Mouse (Mus musculus) neural tube, embryonic 13.5 days (tissue): ENCODE measurements around the gene Olfr1130. TPM values are rescaled to one million over a fixed set of nuclear protein-coding genes. Genes with fewer than 3 reads are reported as not detected.
"Not testable (repeated sequence)": the region's sequence is repeated elsewhere in the genome, so short reads cannot be mapped to it uniquely, and the experiment has no call there.

Source experiments
- ATAC-seq: fragments of 200-750 bp; cut with Nextera tagmentation; 2 replicates; pipeline ENCODE4 v1.8.0; 2017; ENCODE audit warnings: low read depth, mild to moderate bottlenecking, moderate TSS enrichment, moderate library complexity
- H3K27ac ChIP-seq: fragments of 300-500 bp; sonication (generic); replicated peaks from 2 replicates; pipeline ENCODE4 v1.5.1; 2015; ENCODE audit warnings: moderate library complexity, mild to moderate bottlenecking, inconsistent platforms
- H3K27me3 ChIP-seq: fragments of 300-500 bp; sonication (generic); 2 replicates; pipeline ENCODE4 v1.6.1; 2015; ENCODE audit warnings: mild to moderate bottlenecking, inconsistent platforms
- H3K36me3 ChIP-seq: fragments of 300-500 bp; sonication (generic); 2 replicates; pipeline ENCODE4 v1.6.1; 2015; ENCODE audit warnings: mild to moderate bottlenecking, inconsistent platforms
- H3K4me1 ChIP-seq: fragments of 300-500 bp; sonication (generic); replicated peaks from 2 replicates; pipeline ENCODE4 v1.6.1; 2015; ENCODE audit warnings: inconsistent platforms
- H3K4me2 ChIP-seq: fragments of 300-500 bp; sonication (generic); 2 replicates; pipeline ENCODE4 v1.6.1; 2015; ENCODE audit warnings: inconsistent platforms, mild to moderate bottlenecking, moderate library complexity
- H3K4me3 ChIP-seq: fragments of 300-500 bp; sonication (generic); 2 replicates; pipeline ENCODE4 v1.5.1; 2015; ENCODE audit warnings: mild to moderate bottlenecking, inconsistent platforms
- H3K9ac ChIP-seq: fragments of 300-500 bp; sonication (generic); 2 replicates; pipeline ENCODE4 v1.6.1; 2015; ENCODE audit warnings: moderate library complexity, mild to moderate bottlenecking, inconsistent platforms
- H3K9me3 ChIP-seq: fragments of 300-500 bp; sonication (generic); 2 replicates; pipeline ENCODE4 v1.6.1; 2016; ENCODE audit warnings: inconsistent platforms
- WGBS: fragments of 180-500 bp; shearing (Covaris S2); methylation state at CpG from one replicate; pipeline ENCODE4 v1.1.7; 2015; 5-methylcytosine and 5-hydroxymethylcytosine counted together
- polyA plus RNA-seq: library from polyadenylated mRNA; unstranded; fragments of >200 nt; fragmentation: Nextera tagmentation; extraction: Ambion mirVana; gene quantifications from 2 replicates; pipeline ENCODE4 v1.2.1, GENCODE M21; 2015

Olfr1130 gene
- not detected in 2 replicates for polyA plus RNA-seq

- not testable (repeated sequence) for ATAC-seq, H3K9me3 ChIP-seq, H3K4me2 ChIP-seq, H3K27ac ChIP-seq, H3K36me3 ChIP-seq, H3K9ac ChIP-seq, H3K27me3 ChIP-seq, H3K4me3 ChIP-seq, H3K4me1 ChIP-seq
Observed at GRCm38 (mm10) chr2:87605912-87606311, at the start of gene Olfr1130. Olfr1130 (plus strand) TSS chr2:87606212.

- H3K36me3 ChIP-seq, H3K27ac ChIP-seq, H3K9me3 ChIP-seq, H3K4me1 ChIP-seq, H3K4me3 ChIP-seq, ATAC-seq, H3K9ac ChIP-seq, H3K27me3 ChIP-seq, H3K4me2 ChIP-seq: not testable (repeated sequence)
- WGBS = 82% methylated on average over 1 of the region's 1 CpGs
Observed at GRCm38 (mm10) chr2:87573602-87574001, 32.4 kb upstream of the Olfr1130 start, which contains the start of gene Olfr1129. Olfr1129 (plus strand) TSS chr2:87573902.

- Histone ChIP-seq H3K4me1 (no peaks in the 10 kb centered on the region), H3K9ac (no peak within 1 kb of the TSS), H3K27ac (no peak within 1 kb of the TSS), H3K27me3 (no peaks in the 10 kb centered on the region), H3K4me3 (no peak within 1 kb of the TSS), H3K36me3 (no peaks in the 10 kb centered on the region), H3K4me2 (no peak within 1 kb of the TSS), H3K9me3 (no peaks in the 10 kb centered on the region)
- WGBS = 74% methylated on average over 3 of the region's 3 CpGs
- no peak for ATAC-seq
Observed at GRCm38 (mm10) chr2:87626804-87627203, 20.8 kb downstream of the Olfr1130 start, which contains the start of gene Olfr1131. Olfr1131 (plus strand) TSS chr2:87627104.

GRCm38 (mm10) chr2:87637435-87637834 lies 31.4 kb downstream of the Olfr1130 start, which contains the start of gene Olfr1132:
Olfr1132 (minus strand) TSS chr2:87637535.
- Histone ChIP-seq H3K4me1 (no peaks in the 10 kb centered on the region), H3K36me3 (no peaks in the 10 kb centered on the region), H3K4me2 (no peak within 1 kb of the TSS), H3K27me3 (no peaks in the 10 kb centered on the region), H3K4me3 (no peak within 1 kb of the TSS), H3K9ac (no peak within 1 kb of the TSS), H3K27ac (no peak within 1 kb of the TSS), H3K9me3 (no peaks in the 10 kb centered on the region)
- ATAC-seq = no peak

- no peak overlapping the region for H3K9ac ChIP-seq
- no peak for ATAC-seq
- H3K27ac ChIP-seq = no peak overlapping the region
- no peaks in the 10 kb centered on the region for H3K9me3 ChIP-seq
- H3K27me3 ChIP-seq = no peaks in the 10 kb centered on the region
- H3K4me3 ChIP-seq = no peak overlapping the region
- no peak overlapping the region for H3K4me2 ChIP-seq
- no peaks in the 10 kb centered on the region for H3K4me1 ChIP-seq
- no peaks in the 10 kb centered on the region for H3K36me3 ChIP-seq
Observed at GRCm38 (mm10) chr2:87642441-87642840, 36.4 kb downstream of the Olfr1130 start.

- H3K27me3 ChIP-seq = no peaks in the 10 kb centered on the region
- ATAC-seq = no peak
- no peaks in the 10 kb centered on the region for H3K9me3 ChIP-seq
- no peak within 1 kb of the TSS for H3K27ac ChIP-seq
- no peaks in the 10 kb centered on the region for H3K4me1 ChIP-seq
- no peaks in the 10 kb centered on the region for H3K36me3 ChIP-seq
- no peak within 1 kb of the TSS for H3K4me2 ChIP-seq
- no peak within 1 kb of the TSS for H3K4me3 ChIP-seq
- H3K9ac ChIP-seq = no peak within 1 kb of the TSS
Observed at GRCm38 (mm10) chr2:87647274-87647673, 41.3 kb downstream of the Olfr1130 start, which contains the start of gene Olfr1133. Olfr1133 (minus strand) TSS chr2:87647374.

- no peak within 1 kb of the TSS for H3K4me3 ChIP-seq
- ATAC-seq = no peak
- 94% methylated on average over 2 of the region's 2 CpGs for WGBS
- H3K4me1 ChIP-seq = no peaks in the 10 kb centered on the region
- H3K4me2 ChIP-seq = no peak within 1 kb of the TSS
- no peak within 1 kb of the TSS for H3K27ac ChIP-seq
- H3K36me3 ChIP-seq = no peaks in the 10 kb centered on the region
- H3K27me3 ChIP-seq = no peaks in the 10 kb centered on the region
- no peaks in the 10 kb centered on the region for H3K9me3 ChIP-seq
- H3K9ac ChIP-seq = no peak within 1 kb of the TSS
Observed at GRCm38 (mm10) chr2:87658360-87658759, 52.3 kb downstream of the Olfr1130 start, which contains the start of gene Olfr1134. Olfr1134 (minus strand) TSS chr2:87658460.

Other genes starting within 250 kb of the Olfr1130 start
- gene Olfr1121, start 236.3 kb upstream of the Olfr1130 start, polyA plus RNA-seq = not detected in 2 replicates
- not detected in 2 replicates for gene Olfr1122, start 220.4 kb upstream of the Olfr1130 start, polyA plus RNA-seq
- not detected in 2 replicates for gene Olfr1123, start 189.6 kb upstream of the Olfr1130 start, polyA plus RNA-seq
- gene Olfr1124, start 175.9 kb upstream of the Olfr1130 start, polyA plus RNA-seq = 0.10 TPM in 1 of 2 replicates, not detected in the other
- not detected in 2 replicates for gene Olfr1126, start 152.2 kb upstream of the Olfr1130 start, polyA plus RNA-seq
- gene Pramel7, start 109.1 kb upstream of the Olfr1130 start, polyA plus RNA-seq = not detected in 2 replicates
- not detected in 2 replicates for gene Pramel6, start 99.6 kb upstream of the Olfr1130 start, polyA plus RNA-seq
- not detected in 2 replicates for gene Olfr153, start 74.4 kb upstream of the Olfr1130 start, polyA plus RNA-seq
- not detected in 2 replicates for gene Olfr1128, start 60.7 kb upstream of the Olfr1130 start, polyA plus RNA-seq
- gene Olfr1129, start 32.3 kb upstream of the Olfr1130 start, polyA plus RNA-seq = not detected in 2 replicates
- not detected in 2 replicates for gene Olfr1131, start 20.9 kb downstream of the Olfr1130 start, polyA plus RNA-seq
- gene Olfr1132, start 31.3 kb downstream of the Olfr1130 start, polyA plus RNA-seq = not detected in 2 replicates
- gene Olfr1133, start 41.2 kb downstream of the Olfr1130 start, polyA plus RNA-seq = not detected in 2 replicates
- not detected in 2 replicates for gene Olfr1134, start 52.2 kb downstream of the Olfr1130 start, polyA plus RNA-seq
- gene Olfr1135, start 67.5 kb downstream of the Olfr1130 start, polyA plus RNA-seq = not detected in 2 replicates
- not detected in 2 replicates for gene Olfr1136, start 87.7 kb downstream of the Olfr1130 start, polyA plus RNA-seq
- not detected in 2 replicates for gene Olfr1137, start 107.0 kb downstream of the Olfr1130 start, polyA plus RNA-seq
- gene Olfr1138, start 133.8 kb downstream of the Olfr1130 start, polyA plus RNA-seq = not detected in 2 replicates
- not detected in 2 replicates for gene Olfr1140, start 137.5 kb downstream of the Olfr1130 start, polyA plus RNA-seq
- not detected in 2 replicates for gene Olfr1141, start 147.8 kb downstream of the Olfr1130 start, polyA plus RNA-seq
- not detected in 2 replicates for gene Olfr152, start 173.3 kb downstream of the Olfr1130 start, polyA plus RNA-seq
- gene Olfr1143, start 194.4 kb downstream of the Olfr1130 start, polyA plus RNA-seq = not detected in 2 replicates
- not detected in 2 replicates for gene Olfr1145, start 203.6 kb downstream of the Olfr1130 start, polyA plus RNA-seq
- not detected in 2 replicates for gene Olfr1148, start 224.3 kb downstream of the Olfr1130 start, polyA plus RNA-seq
- not detected in 2 replicates for gene Olfr1150-ps1, start 237.8 kb downstream of the Olfr1130 start, polyA plus RNA-seq
- gene Olfr1151, start 249.7 kb downstream of the Olfr1130 start, polyA plus RNA-seq = not detected in 2 replicates